Mouse (Mus musculus): ENCODE results near the gene Rbm8a.

Gene Rbm8a

DNA sequence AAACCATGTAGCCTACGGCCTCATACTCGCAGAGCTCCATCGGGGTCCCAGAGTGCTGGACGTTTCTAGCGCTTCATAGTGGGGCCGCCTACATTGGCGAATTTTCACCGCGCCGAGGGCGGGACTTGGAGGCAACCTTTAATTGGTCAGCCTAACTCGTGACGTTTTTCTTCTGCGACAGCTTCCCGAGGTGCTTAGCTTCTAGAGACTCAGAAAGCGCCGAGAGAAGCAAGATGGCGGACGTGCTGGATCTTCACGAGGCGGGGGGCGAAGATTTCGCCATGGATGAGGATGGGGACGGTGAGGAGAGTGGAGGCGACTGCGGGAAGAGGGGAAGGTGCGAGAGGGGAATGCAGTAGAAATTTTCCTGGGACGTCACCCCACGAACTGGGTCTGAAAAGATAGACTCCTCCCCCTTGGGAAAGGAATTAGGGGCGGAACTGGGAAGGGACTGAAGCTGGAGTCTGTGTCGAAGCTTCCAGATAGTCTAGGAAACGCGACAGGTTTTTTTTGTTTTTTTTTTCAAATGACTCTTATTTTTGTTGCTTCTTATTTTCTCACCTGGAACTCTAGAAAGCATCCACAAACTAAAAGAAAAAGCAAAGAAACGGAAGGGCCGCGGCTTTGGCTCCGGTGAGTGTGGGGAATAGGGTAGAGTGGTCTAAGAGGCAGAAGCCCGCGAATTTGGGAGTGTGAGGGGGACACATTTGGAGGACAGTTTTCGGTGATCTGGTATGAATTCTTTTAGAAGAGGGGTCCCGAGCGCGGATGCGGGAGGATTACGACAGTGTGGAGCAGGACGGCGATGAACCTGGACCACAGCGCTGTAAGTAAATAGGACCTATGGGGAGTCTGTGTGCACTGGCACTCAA, at the start of gene Rbm8a:
Gene Rbm8a, plus strand, starts transcription at position 205 of the 872 bp plus-strand sequence.
- in situ Hi-C loops (cut with MboI, MseI), result no loop called here

GRCm38 (mm10) chr3:96581141-96581540, 48.6 kb upstream of the Rbm8a start:
- in situ Hi-C loops (cut with MboI, MseI), result loop anchor here (5.0 kb wide), 1 partner anchor 39 kb away; no protein-coding TSS in a partner anchor

DNA sequence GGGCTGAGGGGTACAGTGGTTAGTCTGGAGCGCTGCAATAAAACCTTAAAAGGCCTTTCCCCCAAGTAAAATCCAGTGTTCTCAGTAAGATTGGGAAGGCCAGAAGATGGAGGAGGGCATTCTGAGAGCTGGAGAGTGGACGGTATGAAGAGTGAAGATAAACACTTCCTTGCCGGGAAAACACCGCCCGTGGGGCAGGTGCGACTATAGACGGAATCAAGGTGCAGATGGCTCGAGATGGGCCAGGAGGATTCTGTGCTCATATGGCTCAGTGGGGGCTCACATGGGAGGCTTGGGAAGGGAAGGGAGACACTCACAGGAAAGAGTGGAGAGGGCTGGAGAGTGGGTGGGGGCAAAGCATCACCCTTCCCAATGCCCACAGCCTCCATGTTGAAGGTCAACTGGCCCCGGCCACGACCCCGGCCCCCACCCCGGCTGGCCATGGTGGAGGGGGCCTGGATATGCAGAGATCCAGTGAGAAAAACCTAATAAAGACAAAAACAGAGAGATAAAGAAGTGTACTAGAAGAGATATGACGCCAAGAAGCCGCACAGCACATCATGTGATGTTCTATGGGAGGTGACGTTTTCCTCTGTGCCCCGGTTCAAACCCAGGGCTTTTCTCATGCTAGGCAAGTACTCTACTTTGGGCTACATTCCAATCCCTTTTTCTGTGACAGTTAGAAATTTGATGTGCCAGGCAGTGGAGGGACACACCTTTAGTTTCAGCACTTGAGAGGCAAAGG, 47.8 kb upstream of the Rbm8a start:
- in situ Hi-C loops (cut with MboI, MseI), result loop anchor here (5.0 kb wide), 1 partner anchor 40 kb away; no protein-coding TSS in a partner anchor

GRCm38 (mm10) chr3:96583386-96583785, 46.3 kb upstream of the Rbm8a start:
- in situ Hi-C loops (cut with MboI, MseI), result loop anchor here (5.0 kb wide), 1 partner anchor 41 kb away; no protein-coding TSS in a partner anchor

- in situ Hi-C loops (cut with MboI, MseI), result no loop called here
Observed at GRCm38 (mm10) chr3:96590657-96591056, 39.1 kb upstream of the Rbm8a start.

- in situ Hi-C loops (cut with MboI, MseI), result no loop called here
Observed at GRCm38 (mm10) chr3:96593374-96593773, 36.4 kb upstream of the Rbm8a start.

DNA sequence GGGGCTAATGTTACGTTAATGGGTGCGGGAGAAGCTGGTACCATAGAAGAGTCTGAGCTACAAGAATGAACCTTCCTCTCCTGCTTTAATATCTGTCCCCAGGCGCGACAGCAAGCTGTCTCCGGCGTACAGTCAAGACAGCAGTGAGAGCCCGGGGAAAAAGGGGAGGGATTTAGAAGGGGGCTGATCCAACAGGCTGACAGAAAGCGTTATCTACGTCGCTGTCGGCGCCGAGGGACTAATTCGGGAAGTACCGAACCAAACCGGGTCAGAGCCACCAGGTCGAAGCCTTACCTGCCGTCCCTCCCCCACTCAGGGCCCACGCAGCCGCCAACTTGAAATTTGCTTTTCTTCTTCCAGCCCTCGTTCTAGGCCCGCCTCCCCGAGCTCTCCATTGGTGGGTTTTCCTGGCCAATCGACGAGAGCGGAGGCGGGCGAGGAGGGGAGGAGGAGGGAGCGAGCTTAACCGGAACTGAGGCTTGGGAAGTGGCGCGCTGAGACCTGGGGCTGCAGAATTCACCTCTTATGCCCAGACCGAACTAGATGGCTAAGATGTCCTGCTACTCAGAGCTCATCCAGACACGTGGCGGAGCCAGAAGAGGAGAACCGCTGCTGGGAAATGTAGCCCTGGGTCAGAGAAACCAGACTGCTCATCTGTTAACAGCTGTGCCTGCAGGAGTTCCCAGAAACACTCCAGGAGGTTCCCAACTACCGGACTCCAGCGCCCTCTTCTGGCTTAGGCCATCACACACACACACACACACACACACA, 35.8 kb upstream of the Rbm8a start, which contains the start of gene Polr3gl:
Gene Polr3gl, minus strand, starts transcription at position 392 of the 771 bp plus-strand sequence.
- in situ Hi-C loops (cut with MboI, MseI), result no loop called here

DNA sequence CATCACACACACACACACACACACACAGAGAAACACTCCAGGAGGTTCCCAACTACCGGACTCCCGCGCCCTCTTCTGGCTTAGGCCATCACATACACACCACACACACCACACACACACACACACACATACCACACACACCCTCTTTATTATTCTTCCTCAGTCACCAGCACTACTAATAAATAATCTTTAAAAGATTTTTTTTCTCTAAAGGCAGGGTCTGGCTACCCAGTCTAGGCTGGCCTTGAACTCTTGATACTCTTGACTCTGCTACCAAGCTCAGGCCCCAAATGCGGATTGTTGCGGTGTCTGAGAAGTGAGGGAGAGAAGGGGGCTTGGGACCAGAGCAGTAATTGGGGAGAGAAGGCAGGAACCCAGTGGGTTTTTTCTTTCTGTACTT, 34.9 kb upstream of the Rbm8a start:
- in situ Hi-C loops (cut with MboI, MseI), result no loop called here

- in situ Hi-C loops (cut with MboI, MseI), result no loop called here
Observed at GRCm38 (mm10) chr3:96595661-96596060, 34.1 kb upstream of the Rbm8a start.

DNA sequence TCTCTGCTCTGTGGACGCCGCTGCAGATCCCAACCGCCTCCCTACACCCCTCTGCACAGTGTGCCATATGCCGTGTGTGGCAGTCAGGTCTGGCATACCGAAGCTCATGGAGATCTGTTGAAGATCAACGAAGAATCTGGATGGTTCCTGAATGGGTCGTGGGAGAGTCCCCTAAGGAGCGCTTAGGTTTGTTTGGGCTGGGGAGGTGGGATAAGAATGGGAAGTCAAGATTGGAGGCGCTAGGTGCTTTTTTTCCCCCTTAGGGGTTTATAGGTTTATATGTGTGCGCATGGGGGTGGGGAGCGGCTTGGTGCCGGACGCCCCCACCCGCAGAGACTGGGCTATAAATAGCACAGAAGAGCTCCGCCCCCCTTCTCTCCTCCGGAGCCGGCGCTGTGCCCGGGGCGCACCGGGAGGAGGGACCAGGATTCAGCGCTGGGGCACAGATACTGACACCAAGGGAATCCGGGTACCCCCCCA, 33.5 kb upstream of the Rbm8a start, which contains the start of gene Ankrd34a:
Gene Ankrd34a, plus strand, starts transcription at position 409 of the 480 bp plus-strand sequence.
- in situ Hi-C loops (cut with MboI, MseI), result no loop called here

GRCm38 (mm10) chr3:96596855-96597254, 32.9 kb upstream of the Rbm8a start:
- in situ Hi-C loops (cut with MboI, MseI), result no loop called here

- in situ Hi-C loops (cut with MboI, MseI), result no loop called here
Observed at GRCm38 (mm10) chr3:96597435-96597891, 32.3 kb upstream of the Rbm8a start.

DNA sequence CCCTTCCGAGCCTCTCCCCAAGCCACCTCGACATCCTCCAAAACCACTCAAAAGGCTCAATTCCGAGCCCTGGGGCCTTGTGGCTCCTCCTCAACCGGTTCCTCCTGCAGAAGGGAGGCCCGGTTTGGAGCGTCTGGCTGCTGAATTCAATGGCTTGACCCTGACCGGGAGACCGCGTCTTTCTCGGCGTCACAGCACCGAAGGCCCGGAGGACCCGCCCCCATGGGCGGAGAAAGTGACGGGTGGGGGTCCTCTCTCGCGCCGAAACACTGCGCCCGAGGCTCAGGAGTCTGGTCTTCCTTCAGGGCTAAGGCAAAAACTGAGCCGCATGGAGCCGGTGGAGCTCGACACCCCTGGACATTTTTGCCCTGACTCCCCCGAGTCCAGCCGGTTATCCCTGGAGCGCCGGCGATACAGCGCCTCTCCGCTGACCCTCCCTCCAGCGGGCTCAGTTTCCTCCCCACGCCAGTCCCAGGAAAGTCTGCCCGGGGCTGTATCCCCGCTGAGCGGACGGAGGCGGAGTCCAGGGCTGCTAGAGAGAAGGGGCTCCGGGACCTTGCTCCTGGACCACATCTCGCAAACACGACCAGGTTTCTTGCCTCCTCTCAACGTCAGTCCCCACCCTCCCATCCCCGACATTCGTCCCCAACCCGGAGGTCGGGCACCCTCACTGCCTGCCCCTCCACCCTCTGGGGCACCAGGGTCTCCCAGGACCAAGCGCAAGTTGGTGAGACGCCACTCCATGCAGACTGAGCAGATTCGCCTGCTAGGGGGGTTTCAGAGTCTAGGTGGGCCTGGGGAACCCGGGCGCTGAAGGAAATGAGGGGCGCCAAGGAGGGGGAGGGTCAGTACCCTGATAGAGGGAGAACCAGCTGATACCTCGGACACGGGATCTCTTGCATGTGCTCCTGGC, 31.3 kb upstream of the Rbm8a start:
- in situ Hi-C loops (cut with MboI, MseI), result no loop called here

DNA sequence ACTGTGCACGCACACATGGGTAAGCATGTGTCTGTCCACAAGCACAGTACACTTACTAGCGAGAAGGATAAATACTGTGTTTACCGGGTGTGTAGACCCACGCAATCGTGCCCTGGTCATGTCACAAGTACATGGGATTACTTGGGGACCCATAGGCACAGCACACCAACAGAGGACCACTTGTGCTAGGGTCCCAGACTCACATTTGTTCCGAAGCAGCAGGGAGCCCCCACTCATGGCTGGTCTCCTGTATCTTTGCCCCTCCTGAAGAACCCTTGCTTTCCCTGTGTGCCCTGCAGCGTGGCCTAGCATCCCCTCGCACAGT, 30.7 kb upstream of the Rbm8a start:
- in situ Hi-C loops (cut with MboI, MseI), result no loop called here

DNA sequence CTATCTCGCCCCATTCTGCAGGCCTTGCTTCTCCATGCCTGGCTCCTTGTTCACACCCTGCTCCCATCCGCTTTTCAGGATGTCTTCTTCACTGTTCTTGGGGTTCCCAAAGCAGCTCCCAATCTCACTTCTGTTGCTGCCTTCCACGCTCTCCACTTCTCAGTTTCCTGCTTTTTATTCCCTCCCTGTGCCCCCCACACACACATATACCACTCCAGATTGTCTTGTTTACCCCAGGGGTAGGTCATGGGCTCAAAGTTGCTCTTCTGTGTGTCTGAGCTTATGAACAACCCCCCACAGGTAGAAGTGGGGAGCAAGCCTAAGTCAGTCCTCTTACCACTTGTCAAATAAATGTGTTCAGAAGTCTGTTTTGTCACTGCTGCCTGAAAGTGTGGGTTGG, 30.3 kb upstream of the Rbm8a start:
- in situ Hi-C loops (cut with MboI, MseI), result no loop called here

DNA sequence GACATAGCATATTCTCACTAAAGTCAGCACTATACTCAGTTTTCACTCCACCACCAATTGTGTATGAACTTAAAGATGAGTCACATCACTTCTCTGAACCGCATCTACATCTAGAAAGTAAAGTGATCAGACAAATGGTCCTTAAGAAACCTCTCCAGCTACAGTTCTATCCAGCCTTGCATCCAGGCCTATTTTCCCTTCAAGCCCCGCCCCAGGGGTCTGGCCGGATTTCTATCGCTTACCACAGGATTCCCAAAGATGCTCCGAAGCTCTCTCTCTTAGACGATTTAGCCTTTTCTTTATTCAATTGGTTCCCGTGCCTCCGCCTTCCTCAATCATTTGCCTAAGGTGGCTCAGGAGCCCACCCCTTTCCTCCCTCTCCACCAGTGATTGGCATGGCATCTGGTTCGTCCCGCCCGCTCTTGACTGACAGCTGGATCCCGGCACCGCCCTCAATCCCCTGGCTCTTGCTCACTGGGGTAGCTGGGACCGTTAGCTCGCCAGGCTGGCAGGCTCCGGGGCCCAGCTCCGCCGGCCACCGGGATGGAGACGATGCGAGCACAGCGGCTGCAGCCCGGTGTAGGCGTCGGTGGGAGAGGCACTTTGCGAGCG, 29.0 kb upstream of the Rbm8a start, which contains the start of gene Lix1l:
Gene Lix1l, plus strand, starts transcription at position 511 of the 612 bp plus-strand sequence.
- in situ Hi-C loops (cut with MboI, MseI), result loop anchor here (10.0 kb wide), 1 partner anchor 606 kb away; the partner anchor contains the start of gene Plekho1

DNA sequence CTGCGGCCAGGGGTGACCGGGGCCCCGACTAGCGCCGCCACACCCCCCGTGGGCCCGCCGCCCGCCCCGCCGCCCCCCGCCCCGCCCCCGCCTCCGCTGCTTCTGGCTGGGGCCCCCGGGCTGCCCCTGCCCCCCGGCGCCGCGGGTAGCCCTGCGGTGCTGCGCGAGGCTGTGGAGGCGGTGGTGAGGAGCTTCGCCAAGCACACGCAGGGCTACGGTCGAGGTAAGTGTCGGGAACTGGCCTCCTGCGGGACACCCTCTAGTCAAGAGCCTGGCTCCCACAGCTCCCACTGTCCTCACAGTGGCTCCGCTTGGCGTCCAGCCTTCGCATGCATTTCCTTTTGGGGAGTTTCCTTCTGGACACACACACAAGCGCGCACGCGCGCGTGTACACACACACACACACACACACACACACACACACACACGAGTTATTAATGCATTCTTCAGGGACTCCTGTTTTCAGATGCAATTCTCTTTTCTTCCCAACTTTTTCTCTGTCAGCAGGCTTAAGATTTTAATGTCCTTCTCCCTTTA, 28.4 kb upstream of the Rbm8a start:
- in situ Hi-C loops (cut with MboI, MseI), result loop anchor here (10.0 kb wide), 1 partner anchor 607 kb away; the partner anchor contains the start of gene Plekho1

DNA sequence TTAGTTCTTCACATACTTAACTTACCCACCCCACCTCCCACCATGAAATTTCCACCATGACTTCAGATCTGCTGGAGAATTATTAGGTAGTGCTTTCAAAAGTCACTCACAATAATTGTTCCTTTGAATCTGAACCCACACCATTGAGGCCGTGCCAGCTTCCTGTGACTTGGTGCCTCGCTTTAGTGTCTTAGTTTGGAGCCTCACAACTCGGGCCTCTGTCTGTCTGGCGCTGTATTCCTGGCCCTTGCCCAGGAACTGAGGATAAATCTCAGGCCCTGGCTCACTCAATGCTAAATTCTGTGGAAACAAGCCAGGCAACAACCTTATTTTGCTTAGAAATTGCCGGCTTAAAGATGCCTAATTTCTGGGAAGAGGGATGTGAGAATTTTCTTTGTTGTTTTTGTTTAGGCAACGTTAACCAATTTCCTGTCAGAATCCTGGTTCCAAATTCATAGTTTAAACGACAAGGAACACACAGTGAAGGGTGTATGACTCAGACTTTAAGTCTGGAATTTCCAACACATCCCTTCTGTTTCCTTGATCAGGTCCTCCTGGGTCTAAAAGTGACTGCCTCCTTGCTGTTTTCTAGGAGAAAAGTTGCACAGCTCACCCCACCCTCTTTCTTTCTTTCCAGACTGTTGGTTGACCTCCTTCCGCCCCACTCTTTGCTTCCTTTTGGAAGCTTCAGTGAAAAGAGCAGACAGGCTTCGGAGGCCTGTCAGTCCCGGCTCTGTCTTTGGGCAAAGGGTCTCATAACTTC, 27.6 kb upstream of the Rbm8a start:
- in situ Hi-C loops (cut with MboI, MseI), result loop anchor here (10.0 kb wide), 1 partner anchor 607 kb away; the partner anchor contains the start of gene Plekho1

Data from regulatory T cell (primary cell).